Mouse (Mus musculus): Measurements from ENCODE around the gene Gm20431.

Gm20431 gene

GRCm38 (mm10) chr2:167661270-167662203 is at the start of gene Gm20431:
Gm20431 (minus strand) TSS chr2:167661496.
- in situ Hi-C loops (cut with MboI, MseI) = no loop called here

DNA sequence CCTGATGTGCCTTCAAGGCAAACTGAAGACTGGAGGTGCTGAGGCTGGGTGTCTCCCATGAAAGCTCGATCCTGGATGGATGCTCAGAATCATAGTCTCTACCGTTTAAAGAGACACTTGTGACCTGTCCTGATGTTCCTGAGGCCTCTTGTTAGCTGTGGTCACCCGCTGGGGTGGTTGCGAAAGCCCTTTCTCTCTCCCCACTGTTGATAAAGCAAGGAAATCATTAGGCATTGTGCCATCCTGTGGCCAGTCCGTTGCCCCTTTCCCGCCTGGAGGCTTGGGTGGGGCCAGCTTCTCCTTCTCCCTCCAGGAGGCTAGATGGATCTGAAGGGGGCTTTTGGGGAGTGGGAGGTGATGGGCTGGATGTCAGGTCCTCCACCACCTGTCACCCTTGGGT is 49.3 kb upstream of the Gm20431 start:
- in situ Hi-C loops (cut with MboI, MseI) = no loop called here

DNA sequence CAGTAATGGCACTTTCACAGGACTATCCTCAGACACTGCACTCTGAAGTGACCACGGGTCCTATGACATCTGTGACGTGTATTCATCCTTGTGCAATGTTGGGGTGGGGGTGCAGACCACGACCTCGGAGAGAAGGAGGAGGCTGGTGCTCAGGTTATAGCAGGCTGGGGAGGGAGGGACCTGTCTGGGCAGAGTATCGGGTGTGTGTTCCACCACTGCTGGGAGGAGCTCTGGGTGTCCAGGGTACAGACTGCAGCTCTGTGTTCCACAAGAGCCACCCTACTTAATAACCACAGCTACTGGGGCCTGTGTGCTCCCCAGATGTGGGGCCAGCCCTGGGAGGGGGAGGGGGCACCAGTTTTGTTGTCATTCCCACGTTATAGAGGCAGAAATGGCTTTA is 48.7 kb upstream of the Gm20431 start:
- in situ Hi-C loops (cut with MboI, MseI) = no loop called here

DNA sequence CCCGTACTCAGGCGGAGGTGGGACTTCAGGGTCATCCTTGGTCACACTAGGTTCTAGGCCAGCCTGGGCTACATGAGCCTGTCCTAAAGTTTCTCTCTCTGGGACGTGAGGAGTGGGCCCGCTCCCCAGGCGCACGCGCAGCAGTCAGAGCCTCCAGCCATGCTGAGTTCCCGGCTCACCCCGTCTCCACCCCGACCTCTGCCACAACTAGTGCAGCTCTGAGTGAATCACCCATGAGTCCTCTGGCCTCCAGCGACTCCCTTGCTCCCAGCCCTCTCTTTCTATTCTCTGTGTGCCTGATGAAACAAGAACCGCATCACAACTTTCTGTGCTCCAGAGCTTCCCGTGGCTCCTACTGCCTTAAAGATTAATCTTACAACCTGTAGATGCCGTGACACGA is 47.1 kb upstream of the Gm20431 start:
- in situ Hi-C loops (cut with MboI, MseI) = no loop called here

- in situ Hi-C loops (cut with MboI, MseI) = no loop called here
Measured at GRCm38 (mm10) chr2:167706183-167706939, 45.1 kb upstream of the Gm20431 start.

- in situ Hi-C loops (cut with MboI, MseI) = no loop called here
Measured at GRCm38 (mm10) chr2:167704409-167704808, 43.1 kb upstream of the Gm20431 start.

DNA sequence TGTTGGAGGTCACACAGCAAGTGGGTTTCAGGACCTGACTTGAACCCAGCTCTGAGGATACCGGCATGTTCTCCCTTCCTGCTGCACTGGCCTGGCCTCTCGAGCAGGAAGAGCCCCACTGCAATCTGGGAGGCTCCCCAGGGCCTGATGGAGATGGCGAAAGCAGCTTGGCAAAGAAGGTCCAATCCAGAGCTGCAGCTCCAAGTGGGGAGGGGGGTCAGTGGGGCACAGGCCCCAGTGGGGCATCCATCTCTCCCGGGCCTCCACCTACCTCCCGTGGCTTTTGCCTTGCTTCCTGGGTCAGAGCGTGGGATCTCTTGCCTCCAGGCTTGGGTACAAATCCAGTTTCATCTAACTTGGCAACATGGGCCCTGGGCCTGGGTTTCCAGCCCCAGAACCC is 40.8 kb upstream of the Gm20431 start:
- in situ Hi-C loops (cut with MboI, MseI) = no loop called here

GRCm38 (mm10) chr2:167701472-167701871 is 40.2 kb upstream of the Gm20431 start:
- in situ Hi-C loops (cut with MboI, MseI) = no loop called here

- in situ Hi-C loops (cut with MboI, MseI) = no loop called here
Measured at GRCm38 (mm10) chr2:167700018-167700417, 38.7 kb upstream of the Gm20431 start.

- in situ Hi-C loops (cut with MboI, MseI) = no loop called here
Measured at GRCm38 (mm10) chr2:167697902-167698301, 36.6 kb upstream of the Gm20431 start.

DNA sequence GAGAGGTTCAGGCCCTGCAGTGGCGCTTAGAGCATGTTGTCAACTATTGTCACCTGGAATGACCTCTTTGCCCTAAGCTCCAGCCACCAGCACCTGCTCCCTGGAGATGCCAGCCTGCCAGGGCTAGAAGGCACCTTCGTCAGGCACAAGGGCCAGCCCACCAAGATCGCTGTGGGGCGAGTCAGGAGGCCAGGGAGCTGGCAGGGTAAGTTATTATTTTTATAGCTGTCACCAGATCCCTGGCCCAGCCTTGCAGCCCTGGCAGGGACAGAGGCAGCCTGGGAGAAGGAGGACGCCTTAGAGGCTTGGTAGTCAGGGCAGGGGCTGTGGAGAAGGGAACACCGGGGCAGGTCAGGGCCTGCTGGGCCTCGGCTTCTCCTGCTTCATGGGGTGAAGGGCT is 34.8 kb upstream of the Gm20431 start:
- in situ Hi-C loops (cut with MboI, MseI) = no loop called here

GRCm38 (mm10) chr2:167695491-167695890 is 34.2 kb upstream of the Gm20431 start:
- in situ Hi-C loops (cut with MboI, MseI) = no loop called here

- in situ Hi-C loops (cut with MboI, MseI) = no loop called here
Measured at GRCm38 (mm10) chr2:167694963-167695362, 33.7 kb upstream of the Gm20431 start.

DNA sequence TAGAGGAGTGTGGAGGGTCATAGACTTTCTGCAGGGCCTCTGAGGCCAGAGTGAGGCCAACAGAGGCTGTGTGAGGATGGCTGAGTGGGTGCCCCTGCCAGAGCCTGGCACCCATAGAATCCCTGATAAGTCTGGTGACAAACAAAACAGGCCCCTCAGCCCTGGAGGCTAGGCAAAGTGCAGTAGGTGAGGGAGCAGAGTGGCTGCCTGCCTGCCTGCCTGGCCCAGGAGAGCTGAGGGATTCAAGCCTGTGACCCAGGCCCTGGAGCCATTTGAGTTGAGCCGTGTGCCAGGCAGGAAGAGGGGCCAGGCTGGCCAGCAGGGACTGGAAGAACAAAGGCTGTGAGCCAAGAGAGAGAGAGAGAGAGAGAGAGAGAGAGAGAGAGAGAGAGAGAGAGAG is 32.9 kb upstream of the Gm20431 start:
- in situ Hi-C loops (cut with MboI, MseI) = no loop called here

GRCm38 (mm10) chr2:167693540-167693939 is 32.2 kb upstream of the Gm20431 start:
- in situ Hi-C loops (cut with MboI, MseI) = no loop called here

DNA sequence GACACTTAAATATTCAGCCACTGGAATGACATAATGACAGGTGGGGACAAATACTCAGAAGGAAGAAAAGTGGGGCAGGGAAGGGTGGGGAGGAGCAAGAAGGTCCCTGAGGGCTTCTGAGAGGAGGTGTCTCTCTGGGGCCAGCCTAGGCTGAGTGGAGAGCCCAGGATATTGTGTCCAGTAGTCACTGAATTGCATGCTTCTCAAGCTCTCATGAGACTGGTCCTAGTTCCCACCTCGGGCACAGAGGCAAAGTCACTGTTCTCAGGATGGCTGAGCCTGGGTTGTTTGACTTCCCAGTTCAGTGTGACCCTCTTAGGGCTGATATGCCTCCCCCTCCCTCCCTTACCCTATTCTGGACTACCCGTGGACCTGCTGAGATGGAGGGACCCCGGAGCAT is 31.5 kb upstream of the Gm20431 start:
- in situ Hi-C loops (cut with MboI, MseI) = no loop called here

GRCm38 (mm10) chr2:167691871-167692661 is 30.8 kb upstream of the Gm20431 start:
- in situ Hi-C loops (cut with MboI, MseI) = no loop called here

DNA sequence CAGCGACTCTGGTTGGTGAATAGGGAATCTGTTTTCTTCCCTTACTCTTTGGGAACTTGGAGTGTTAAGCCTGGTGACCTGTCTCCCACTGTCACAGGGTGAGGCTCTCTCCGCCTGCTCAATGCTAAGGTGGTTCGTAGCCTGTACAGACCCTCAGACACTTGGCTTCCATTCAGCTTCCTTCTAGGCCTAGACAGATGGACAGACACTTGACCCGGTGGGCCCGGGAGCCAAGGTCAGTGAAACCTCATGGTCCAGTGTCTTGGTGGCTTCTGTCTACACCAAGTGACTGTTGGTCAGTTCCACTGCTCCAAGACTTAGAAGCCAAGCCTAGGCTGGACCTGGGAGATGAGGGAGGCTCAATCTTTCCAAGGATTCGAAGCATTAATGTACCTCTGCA is 30.1 kb upstream of the Gm20431 start:
- in situ Hi-C loops (cut with MboI, MseI) = no loop called here

DNA sequence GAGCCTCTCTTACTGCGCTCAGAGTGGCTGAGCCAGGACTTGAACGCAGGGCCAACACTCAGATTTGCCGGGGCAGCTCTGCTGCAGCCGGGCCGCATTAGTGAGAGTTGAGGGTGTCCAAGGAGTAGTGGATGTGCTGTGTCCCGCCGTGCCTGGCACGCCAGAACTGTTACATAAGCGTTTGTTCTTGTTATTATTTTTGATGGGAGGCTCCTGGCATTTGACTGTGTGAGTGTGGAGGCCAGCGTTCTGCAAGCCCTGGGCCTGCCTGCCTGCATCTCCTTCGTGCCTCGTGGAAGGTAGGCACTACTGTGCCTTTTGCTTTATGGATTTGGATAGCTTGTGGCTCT is 29.6 kb upstream of the Gm20431 start:
- in situ Hi-C loops (cut with MboI, MseI) = no loop called here

GRCm38 (mm10) chr2:167690219-167690961 is 29.1 kb upstream of the Gm20431 start:
- in situ Hi-C loops (cut with MboI, MseI) = no loop called here

GRCm38 (mm10) chr2:167689501-167690218 is 28.4 kb upstream of the Gm20431 start, which contains the start of gene Tmem189:
Tmem189 (minus strand) TSS chr2:167689822.
- in situ Hi-C loops (cut with MboI, MseI) = loop anchor here (5.0 kb wide), 1 partner anchor 208 kb away; no protein-coding TSS in a partner anchor

Measured in T-helper 1 cell (primary cell).